Mouse (Mus musculus) heart, embryonic 11.5 days (tissue): ENCODE data around the gene Man1a. TPM values are rescaled to one million over a fixed set of nuclear protein-coding genes. Genes with fewer than 3 reads are reported as not detected.

ENCODE experiments used
- ATAC-seq: fragments of 200-750 bp; cut with Nextera tagmentation; replicated peaks from 2 replicates; pipeline ENCODE4 v1.8.0; 2017; ENCODE audit warnings: moderate library complexity; ENCODE audit not compliant: insufficient number of reproducible peaks, low FRiP score, low TSS enrichment
- H3K27ac ChIP-seq: fragments of 300-500 bp; sonication (generic); 2 replicates; pipeline ENCODE4 v1.5.1; 2014; ENCODE audit warnings: mild to moderate bottlenecking, low read depth, low read length
- H3K27me3 ChIP-seq: fragments of 300-500 bp; sonication (generic); 2 replicates; pipeline ENCODE4 v1.6.1; 2014; ENCODE audit warnings: mild to moderate bottlenecking, low read length, mixed read lengths; ENCODE audit not compliant: control insufficient read depth, insufficient read depth
- H3K36me3 ChIP-seq: fragments of 300-500 bp; sonication (generic); 2 replicates; pipeline ENCODE4 v1.6.1; 2014; ENCODE audit warnings: mild to moderate bottlenecking, low read length, moderate library complexity, mixed read lengths; ENCODE audit not compliant: control insufficient read depth, insufficient read depth
- H3K4me1 ChIP-seq: fragments of 300-500 bp; sonication (generic); 2 replicates; pipeline ENCODE4 v1.6.1; 2014; ENCODE audit warnings: low read length; ENCODE audit not compliant: control insufficient read depth, insufficient read depth
- H3K4me2 ChIP-seq: fragments of 300-500 bp; sonication (generic); 2 replicates; pipeline ENCODE4 v1.6.1; 2014; ENCODE audit warnings: mild to moderate bottlenecking, moderate library complexity
- H3K4me3 ChIP-seq: fragments of 300-500 bp; sonication (generic); 2 replicates; pipeline ENCODE4 v1.5.1; 2014; ENCODE audit warnings: low read depth, low read length
- H3K9ac ChIP-seq: fragments of 300-500 bp; sonication (generic); 2 replicates; pipeline ENCODE4 v1.6.1; 2014; ENCODE audit warnings: mild to moderate bottlenecking, low read depth, low read length, moderate library complexity
- H3K9me3 ChIP-seq: fragments of 300-500 bp; sonication (generic); replicated peaks from 2 replicates; pipeline ENCODE4 v1.6.1; 2016; ENCODE audit warnings: low read length; ENCODE audit not compliant: control insufficient read depth
- WGBS: fragments of 180-500 bp; shearing (Covaris S2); extraction: QIAGEN DNeasy Blood & Tissue Kit; methylation state at CpG from one replicate; pipeline ENCODE4 v1.1.7; 2014; ENCODE audit not compliant: insufficient replicate concordance; 5-methylcytosine and 5-hydroxymethylcytosine counted together
- polyA plus RNA-seq: library from polyadenylated mRNA; unstranded; fragments of >200 nt; fragmentation: Nextera tagmentation; extraction: Ambion mirVana; gene quantifications from 2 replicates; pipeline ENCODE4 v1.2.1, GENCODE M21; 2014

Man1a gene
- polyA plus RNA-seq, 1 experiment from 2014 or later: 8.8 TPM

DNA sequence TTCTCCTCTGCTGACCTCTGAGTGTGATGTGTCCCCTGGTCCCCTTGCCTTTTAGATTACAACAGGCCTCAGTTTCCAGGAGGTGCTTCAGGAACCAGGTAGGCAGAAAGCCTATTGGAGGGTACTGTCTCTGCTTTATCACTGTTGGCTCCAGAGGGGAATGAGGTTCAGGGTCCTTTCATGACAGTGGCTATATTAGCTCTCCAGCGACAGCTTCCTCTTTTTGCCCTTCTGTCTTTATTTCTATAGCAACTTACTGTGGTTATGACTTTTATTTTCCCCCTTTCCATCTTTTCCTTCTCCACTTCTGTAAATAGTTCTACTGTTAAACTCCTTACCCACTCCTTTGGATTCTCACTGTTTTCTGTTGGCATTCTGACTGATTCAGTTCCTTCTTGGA, 216.5 kb downstream of the Man1a start:
- WGBS: 83% methylated on average over 1 of the region's 1 CpGs
- ATAC-seq: no peak
- H3K4me3 ChIP-seq: no peak overlapping the region
- H3K9ac ChIP-seq: no peak overlapping the region
- H3K9me3 ChIP-seq: no peaks in the 10 kb centered on the region
- H3K27me3 ChIP-seq: no peaks in the 10 kb centered on the region
- no peaks in the 10 kb centered on the region for H3K4me1 ChIP-seq
- H3K36me3 ChIP-seq: no peaks in the 10 kb centered on the region
- no peak overlapping the region for H3K4me2 ChIP-seq
- no peak overlapping the region for H3K27ac ChIP-seq

DNA sequence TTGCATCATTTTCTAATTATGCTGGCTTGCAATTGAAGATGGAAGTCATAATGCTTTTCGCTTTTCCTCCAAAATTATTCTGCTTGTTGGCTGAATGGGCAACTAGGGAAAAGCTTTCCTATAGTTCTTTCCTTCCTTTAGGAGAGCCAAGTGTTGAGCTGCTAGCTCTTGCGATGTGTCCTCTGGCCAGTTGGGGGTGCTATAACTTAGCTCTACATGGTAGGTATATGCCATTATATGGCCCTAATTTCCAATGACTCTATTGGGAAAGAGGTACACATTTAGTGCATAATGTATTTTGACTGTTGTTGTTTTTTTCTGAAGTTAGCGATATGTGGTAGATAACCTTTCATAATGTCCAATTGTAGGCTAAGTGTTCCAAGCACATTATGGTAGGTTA, 217.2 kb downstream of the Man1a start:
- no peak overlapping the region for H3K4me3 ChIP-seq
- no peaks in the 10 kb centered on the region for H3K36me3 ChIP-seq
- H3K4me1 ChIP-seq: no peaks in the 10 kb centered on the region
- WGBS: 78% methylated on average over 3 of the region's 3 CpGs
- ATAC-seq: no peak
- H3K9ac ChIP-seq: no peak overlapping the region
- no peak overlapping the region for H3K4me2 ChIP-seq
- no peaks in the 10 kb centered on the region for H3K9me3 ChIP-seq
- no peak overlapping the region for H3K27ac ChIP-seq
- no peaks in the 10 kb centered on the region for H3K27me3 ChIP-seq
